Mouse (Mus musculus) MEL (cell line): Measurements from ENCODE around the gene Tulp1. TPM values are rescaled to one million over a fixed set of nuclear protein-coding genes. Genes with fewer than 3 reads are reported as not detected.
A peak's percentile ranks its signal among the peaks of the same experiment; 100 is the strongest.

Source experiments
- DNase-seq: peaks from one replicate; pipeline ENCODE4 v3.0.0; 2011; ENCODE audit warnings: low read depth, low spot score
- H3K27ac ChIP-seq: 2 replicates; pipeline ENCODE4 v1.5.1; 2012; ENCODE audit warnings: low read depth, mild to moderate bottlenecking, control low read depth, low read length, moderate library complexity; ENCODE audit not compliant: control insufficient read depth
- H3K27me3 ChIP-seq, 2 experiments: fragments of 150-350 bp in 1 of 2; sonication (generic) in 1 of 2; 2 replicates each; pipeline ENCODE4 v1.6.1; 2012; ENCODE audit warnings: low read length in 2 of 2, mild to moderate bottlenecking in 2 of 2, improper control_type of control experiment in 1 of 2, moderate library complexity in 1 of 2; ENCODE audit not compliant: insufficient read depth in 2 of 2, control insufficient read depth in 1 of 2
- H3K36me3 ChIP-seq, 2 experiments: 2 replicates each; pipeline ENCODE4 v1.6.1; 2012 to 2014; ENCODE audit warnings: low read length in 2 of 2, improper control_type of control experiment in 1 of 2, inconsistent platforms in 1 of 2, mild to moderate bottlenecking in 1 of 2; ENCODE audit not compliant: insufficient read depth in 2 of 2, control insufficient read depth in 1 of 2
- H3K4me1 ChIP-seq, 2 experiments: fragments of 150-350 bp in 1 of 2; sonication (generic) in 1 of 2; 2 replicates each; pipeline ENCODE4 v1.6.1; 2012; ENCODE audit warnings: low read length in 2 of 2, improper control_type of control experiment in 1 of 2, mild to moderate bottlenecking in 1 of 2; ENCODE audit not compliant: insufficient read depth in 2 of 2, control insufficient read depth in 1 of 2
- H3K4me3 ChIP-seq, 2 experiments: fragments of 150-350 bp in 1 of 2; sonication (generic) in 1 of 2; 2 replicates each; pipeline ENCODE4 v1.5.1; 2012; ENCODE audit warnings: low read depth in 2 of 2, low read length in 2 of 2, mild to moderate bottlenecking in 2 of 2, moderate library complexity in 2 of 2, control low read depth in 1 of 2, improper control_type of control experiment in 1 of 2; ENCODE audit not compliant: control insufficient read depth in 1 of 2, insufficient read depth in 1 of 2
- H3K79me2 ChIP-seq: 2 replicates; pipeline ENCODE4 v1.6.1; 2012; ENCODE audit warnings: mild to moderate bottlenecking, low read length, moderate library complexity; ENCODE audit not compliant: control insufficient read depth, poor library complexity, insufficient read depth
- H3K9ac ChIP-seq: 2 replicates; pipeline ENCODE4 v1.6.1; 2012; ENCODE audit warnings: low read depth, mild to moderate bottlenecking, control low read depth, low read length, moderate library complexity; ENCODE audit not compliant: control insufficient read depth, poor library complexity, severe bottlenecking
- H3K9me3 ChIP-seq: fragments of 150-350 bp; sonication (generic); replicated peaks from 2 replicates; pipeline ENCODE4 v1.6.1; 2012; ENCODE audit warnings: mild to moderate bottlenecking, low read length, improper control_type of control experiment, moderate library complexity; ENCODE audit not compliant: insufficient read depth
- BHLHE40 ChIP-seq: IDR thresholded peaks from 2 replicates; pipeline ENCODE4 v1.6.1; 2012; ENCODE audit warnings: low read depth, mild to moderate bottlenecking, inconsistent platforms, low read length, improper control_type of control experiment, borderline replicate concordance
- CHD1 ChIP-seq: IDR thresholded peaks from 2 replicates; pipeline ENCODE4 v1.6.1; 2012; ENCODE audit warnings: low read depth, mild to moderate bottlenecking, inconsistent platforms, low read length, improper control_type of control experiment
- E2F4 ChIP-seq: IDR thresholded peaks from 2 replicates; pipeline ENCODE4 v1.6.1; 2011; ENCODE audit warnings: low read depth, low read length, improper control_type of control experiment, borderline replicate concordance
- ELF1 ChIP-seq: IDR thresholded peaks from 2 replicates; pipeline ENCODE4 v1.6.1; 2014; ENCODE audit warnings: low read depth, mild to moderate bottlenecking, inconsistent platforms, low read length, improper control_type of control experiment, moderate library complexity
- EP300 ChIP-seq, 2 experiments: IDR thresholded peaks; 2 replicates each; pipeline ENCODE4 v1.6.1; 2011; ENCODE audit warnings: improper control_type of control experiment in 2 of 2, low read length in 2 of 2, low read depth in 1 of 2, mild to moderate bottlenecking in 1 of 2
- ETS1 ChIP-seq: IDR thresholded peaks from 2 replicates; pipeline ENCODE4 v1.6.1; 2012; ENCODE audit warnings: low read depth, mild to moderate bottlenecking, inconsistent platforms, low read length, improper control_type of control experiment, moderate library complexity
- GABPA ChIP-seq: IDR thresholded peaks from 2 replicates; pipeline ENCODE4 v1.6.1; 2012; ENCODE audit warnings: low read depth, mild to moderate bottlenecking, inconsistent platforms, low read length, improper control_type of control experiment, moderate library complexity
- HCFC1 ChIP-seq: IDR thresholded peaks from 2 replicates; pipeline ENCODE4 v1.6.1; 2012; ENCODE audit warnings: low read depth, mild to moderate bottlenecking, inconsistent platforms, low read length, improper control_type of control experiment, moderate library complexity
- MXI1 ChIP-seq: IDR thresholded peaks from 2 replicates; pipeline ENCODE4 v1.6.1; 2011; ENCODE audit warnings: mild to moderate bottlenecking, low read depth, low read length, improper control_type of control experiment
- MYB ChIP-seq: IDR thresholded peaks from 2 replicates; pipeline ENCODE4 v1.6.1; 2011; ENCODE audit warnings: mild to moderate bottlenecking, low read depth, low read length, improper control_type of control experiment
- NELFE ChIP-seq: IDR thresholded peaks from 2 replicates; pipeline ENCODE4 v1.6.1; 2011; ENCODE audit warnings: low read depth, low read length, improper control_type of control experiment
- NRF1 ChIP-seq: IDR thresholded peaks from 2 replicates; pipeline ENCODE4 v1.6.1; 2014; ENCODE audit warnings: low read depth, mild to moderate bottlenecking, inconsistent platforms, low read length, improper control_type of control experiment, moderate library complexity; ENCODE audit not compliant: poor library complexity, insufficient read depth, severe bottlenecking
- POLR2A ChIP-seq, 2 experiments: IDR thresholded peaks; 2 replicates each; pipeline ENCODE4 v1.6.1; 2011 to 2012; ENCODE audit warnings: low read length in 2 of 2, mild to moderate bottlenecking in 2 of 2, control low read depth in 1 of 2, improper control_type of control experiment in 1 of 2, low read depth in 1 of 2, moderate library complexity in 1 of 2; ENCODE audit not compliant: control insufficient read depth in 1 of 2, insufficient read depth in 1 of 2, poor library complexity in 1 of 2
- POLR2AphosphoS2 ChIP-seq: IDR thresholded peaks from 2 replicates; pipeline ENCODE4 v1.6.1; 2011; ENCODE audit warnings: low read length, improper control_type of control experiment
- RCOR1 ChIP-seq: IDR thresholded peaks from 2 replicates; pipeline ENCODE4 v1.6.1; 2012; ENCODE audit warnings: low read depth, mild to moderate bottlenecking, inconsistent platforms, low read length, improper control_type of control experiment
- SIN3A ChIP-seq: IDR thresholded peaks from 2 replicates; pipeline ENCODE4 v1.6.1; 2012; ENCODE audit warnings: low read length, improper control_type of control experiment, inconsistent platforms
- SMC3 ChIP-seq: IDR thresholded peaks from 2 replicates; pipeline ENCODE4 v1.6.1; 2011; ENCODE audit warnings: low read depth, low read length, improper control_type of control experiment
- TAL1 ChIP-seq: IDR thresholded peaks from 2 replicates; pipeline ENCODE4 v1.6.1; 2012; ENCODE audit warnings: mild to moderate bottlenecking, inconsistent platforms, low read length, moderate library complexity, mixed read lengths
- TBP ChIP-seq: IDR thresholded peaks from 2 replicates; pipeline ENCODE4 v1.8.0; 2011; ENCODE audit warnings: low read depth, low read length, improper control_type of control experiment
- TCF12 ChIP-seq: IDR thresholded peaks from 2 replicates; pipeline ENCODE4 v1.6.1; 2014; ENCODE audit warnings: low read depth, mild to moderate bottlenecking, inconsistent platforms, low read length, improper control_type of control experiment, moderate library complexity
- UBTF ChIP-seq: IDR thresholded peaks from 2 replicates; pipeline ENCODE4 v1.6.1; 2012; ENCODE audit warnings: low read depth, mild to moderate bottlenecking, inconsistent platforms, low read length, improper control_type of control experiment, moderate library complexity, borderline replicate concordance; ENCODE audit not compliant: insufficient read depth
- USF1 ChIP-seq: IDR thresholded peaks from 2 replicates; pipeline ENCODE4 v1.6.1; 2014; ENCODE audit warnings: low read depth, mild to moderate bottlenecking, inconsistent platforms, low read length, improper control_type of control experiment, moderate library complexity
- ZC3H11A ChIP-seq: IDR thresholded peaks from 2 replicates; pipeline ENCODE4 v1.6.1; 2012; ENCODE audit warnings: low read depth, mild to moderate bottlenecking, inconsistent platforms, low read length, improper control_type of control experiment
- ZMIZ1 ChIP-seq: IDR thresholded peaks from 2 replicates; pipeline ENCODE4 v1.6.1; 2012; ENCODE audit warnings: low read depth, mild to moderate bottlenecking, inconsistent platforms, low read length, improper control_type of control experiment, moderate library complexity
- ZNF384 ChIP-seq: IDR thresholded peaks from 2 replicates; pipeline ENCODE4 v1.6.1; 2012; ENCODE audit warnings: low read depth, mild to moderate bottlenecking, inconsistent platforms, low read length, improper control_type of control experiment
- polyA plus RNA-seq, 2 experiments: library from polyadenylated mRNA; stranded (reverse) in 1 of 2; unstranded in 1 of 2; fragments of >175 nt in 1 of 2; fragments of >200 nt in 1 of 2; gene quantifications; 2 replicates each; pipeline versions ENCODE4 v1.2.1 to v1.2.4; 2012; ENCODE audit warnings: low replicate concordance in 2 of 2, low read depth in 1 of 2; ENCODE audit not compliant: insufficient read length in 2 of 2, insufficient read depth in 1 of 2, missing spikeins in 1 of 2
- total RNA-seq: library from RNA; depleted of rRNA; stranded (reverse); fragments of 300-350 nt; gene quantifications from 2 replicates; pipeline ENCODE4 v1.2.3, GENCODE M21; 2012

Gene Tulp1
- total and polyA plus RNA-seq, 3 experiments, result 0.23 to 2.4 TPM; not detected in 1

- H3K4me1 ChIP-seq, result peaks cover 8 to 25% of the 10 kb centered on the region in 2 experiments; a peak in 3 of 4 replicates
- TF ChIP-seq NRF1 (0 out of 2 replicates have a peak, but pooled peaks have one; percentile 7), MXI1 (peak; percentile 35), USF1 (peak; percentile 16; the same call in 1 of the 2 replicates), POLR2A (IDR thresholded peaks at IDR 0.05; ENCODE audit: control insufficient read depth in 1 of 2, insufficient read depth in 1 of 2, low read depth in 1 of 2, low read length in 2 of 2, poor library complexity in 1 of 2) (peak; percentile 7 to 76; a peak in 2 of 4 replicates), ELF1 (peak; percentile 82), ZC3H11A (no peak), TBP (peak; percentile 97), POLR2AphosphoS2 (no peak; the same call in 1 of the 2 replicates), SIN3A (peak; percentile 78), SMC3 (no peak), HCFC1 (peak; percentile 75), MYB (no peak), EP300 (IDR thresholded peaks at IDR 0.05; ENCODE audit: low read depth in 1 of 2, low read length in 2 of 2) (no peak), NELFE (peak; percentile 92), BHLHE40 (no peak), CHD1 (no peak), UBTF (no peak), ETS1 (0 out of 2 replicates have a peak, but pooled peaks have one; percentile 31), TAL1 (no peak), RCOR1 (no peak), ZMIZ1 (peak; percentile 81), GABPA (no peak), E2F4 (no peak; the same call in 1 of the 2 replicates), ZNF384 (peak; percentile 34; the same call in 1 of the 2 replicates), TCF12 (0 out of 2 replicates have a peak, but pooled peaks have one; percentile 51)
- H3K9me3 ChIP-seq, result no peaks in the 10 kb centered on the region
- peaks cover 2 to 23% of the 10 kb centered on the region in 2 experiments; a peak in 3 of 4 replicates for H3K36me3 ChIP-seq
- peaks cover 17% of the 10 kb centered on the region for H3K79me2 ChIP-seq
- peak within 1 kb of the TSS; percentile 93 for H3K27ac ChIP-seq
- no peaks in the 10 kb centered on the region for H3K27me3 ChIP-seq
- H3K4me3 ChIP-seq, result peak within 1 kb of the TSS; percentile 94 to 97
- DNase-seq, result peak; percentile 100
- H3K9ac ChIP-seq, result peak within 1 kb of the TSS; percentile 99
Measured at GRCm38 (mm10) chr17:28313212-28313879, 51.7 kb downstream of the Tulp1 start, which contains the start of gene Fance. Gene Fance (plus strand): TSS chr17:28313519.
